Mouse (Mus musculus) midbrain, embryonic 14.5 days (tissue): ENCODE results near the gene Nkpd1. TPM values are rescaled to one million over a fixed set of nuclear protein-coding genes. Genes with fewer than 3 reads are reported as not detected.

Source experiments
- ATAC-seq: fragments of 200-750 bp; cut with Nextera tagmentation; 2 replicates; pipeline ENCODE4 v1.8.0; 2017; ENCODE audit warnings: moderate number of reproducible peaks, moderate library complexity; ENCODE audit not compliant: low FRiP score, low TSS enrichment
- DNase-seq: peaks from one replicate; pipeline ENCODE4 v3.0.0-alpha.2; 2015
- H3K27ac ChIP-seq: fragments of 300-500 bp; sonication (generic); replicated peaks from 2 replicates; pipeline ENCODE4 v1.5.1; 2014; ENCODE audit warnings: mild to moderate bottlenecking, low read depth, low read length, moderate library complexity
- H3K27me3 ChIP-seq: fragments of 300-500 bp; sonication (generic); 2 replicates; pipeline ENCODE4 v1.6.1; 2014; ENCODE audit warnings: low read length, control low read depth, mixed read lengths; ENCODE audit not compliant: control insufficient read depth, insufficient read depth
- H3K36me3 ChIP-seq: fragments of 300-500 bp; sonication (generic); 2 replicates; pipeline ENCODE4 v1.6.1; 2014; ENCODE audit warnings: low read length, control low read depth; ENCODE audit not compliant: control insufficient read depth, insufficient read depth
- H3K4me1 ChIP-seq: fragments of 300-500 bp; sonication (generic); 2 replicates; pipeline ENCODE4 v1.6.1; 2014; ENCODE audit warnings: mild to moderate bottlenecking, antibody characterized with exemption, low read length, control low read depth; ENCODE audit not compliant: control insufficient read depth, insufficient read depth
- H3K4me2 ChIP-seq: fragments of 300-500 bp; sonication (generic); 2 replicates; pipeline ENCODE4 v1.6.1; 2014; ENCODE audit warnings: mild to moderate bottlenecking, low read length, moderate library complexity
- H3K4me3 ChIP-seq: fragments of 300-500 bp; sonication (generic); replicated peaks from 2 replicates; pipeline ENCODE4 v1.5.1; 2014; ENCODE audit warnings: low read depth, low read length
- H3K9ac ChIP-seq: fragments of 300-500 bp; sonication (generic); replicated peaks from 2 replicates; pipeline ENCODE4 v1.6.1; 2014; ENCODE audit warnings: mild to moderate bottlenecking, low read length, moderate library complexity
- H3K9me3 ChIP-seq: fragments of 300-500 bp; sonication (generic); 2 replicates; pipeline ENCODE4 v1.6.1; 2016; ENCODE audit warnings: low read length, control low read depth, mixed read lengths; ENCODE audit not compliant: control insufficient read depth
- WGBS: fragments of 180-500 bp; shearing (Covaris S2); extraction: QIAGEN DNeasy Blood & Tissue Kit; methylation state at CpG from one replicate; pipeline ENCODE4 v1.1.7; 2014; 5-methylcytosine and 5-hydroxymethylcytosine counted together
- polyA plus RNA-seq: library from polyadenylated mRNA; unstranded; fragments of >200 nt; fragmentation: Nextera tagmentation; extraction: Ambion mirVana; gene quantifications from 2 replicates; pipeline ENCODE4 v1.2.1, GENCODE M21; 2014

Gene Nkpd1
- polyA plus RNA-seq, 1 experiment from 2014 or later = 0.74 TPM

DNA sequence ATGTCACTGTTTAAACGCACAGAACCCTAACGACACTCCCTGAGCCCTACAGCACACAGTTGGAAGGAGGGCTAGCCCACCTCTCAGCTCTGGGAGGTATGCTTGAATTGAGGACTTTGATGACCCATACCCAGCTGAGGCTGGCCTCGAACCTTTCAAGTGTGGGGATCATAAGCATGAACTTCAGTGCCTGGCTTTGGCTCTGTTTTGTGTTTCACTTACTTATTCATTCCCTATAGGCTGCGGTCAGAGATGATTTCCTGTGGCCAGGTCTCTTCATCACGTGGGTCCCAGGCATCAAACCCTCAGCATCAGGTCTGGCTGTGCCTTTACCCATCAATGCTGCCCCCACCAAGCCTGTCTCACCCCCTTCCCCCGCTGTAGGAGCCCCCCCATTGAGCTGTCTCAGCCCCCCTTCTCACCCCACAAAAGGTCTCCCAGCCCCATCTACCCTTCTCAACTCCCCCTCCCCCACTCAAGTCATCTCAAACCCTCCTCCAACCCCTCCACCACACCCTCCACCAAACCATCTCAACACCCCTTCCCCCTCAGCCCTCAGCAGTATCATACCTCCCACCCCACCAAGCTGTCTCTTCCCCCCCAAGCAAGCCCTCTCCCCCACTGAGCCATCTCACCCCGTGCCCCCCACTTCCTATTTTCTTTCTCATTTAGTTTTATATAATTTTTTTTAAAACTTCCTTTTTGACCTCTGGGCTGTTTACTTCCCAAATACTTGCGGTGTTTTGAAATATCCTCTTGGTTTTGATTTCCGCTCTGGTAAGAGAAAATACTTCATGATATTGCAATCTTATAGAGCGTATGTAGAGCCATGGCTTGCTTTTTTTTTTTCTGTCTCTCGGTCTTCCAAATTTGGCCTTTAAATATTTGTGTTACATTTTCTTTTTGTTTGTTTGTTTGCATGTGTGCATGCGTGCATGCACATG, 16.9 kb upstream of the Nkpd1 start:
- DNase-seq (no peak), ATAC-seq (no peak)
- no peak overlapping the region for H3K4me3 ChIP-seq
- no peaks in the 10 kb centered on the region for H3K27me3 ChIP-seq
- no peaks in the 10 kb centered on the region for H3K4me1 ChIP-seq
- no peak overlapping the region for H3K4me2 ChIP-seq
- H3K9me3 ChIP-seq = no peaks in the 10 kb centered on the region
- no peak overlapping the region for H3K9ac ChIP-seq
- WGBS = 78% methylated on average over 12 of the region's 12 CpGs
- H3K36me3 ChIP-seq = no peaks in the 10 kb centered on the region
- no peak overlapping the region for H3K27ac ChIP-seq

GRCm38 (mm10) chr7:19501658-19502057, 16.0 kb upstream of the Nkpd1 start:
- Histone ChIP-seq H3K4me3 (no peak overlapping the region), H3K4me2 (no peak overlapping the region), H3K27me3 (no peaks in the 10 kb centered on the region), H3K27ac (no peak overlapping the region), H3K9me3 (no peaks in the 10 kb centered on the region), H3K4me1 (peaks cover 3% of the 10 kb centered on the region; the same call in 1 of the 2 replicates), H3K36me3 (no peaks in the 10 kb centered on the region), H3K9ac (no peak overlapping the region)
- DNase-seq (no peak), ATAC-seq (no peak)
- 79% methylated on average over 4 of the region's 4 CpGs for WGBS

- Histone ChIP-seq H3K4me2 (no peak overlapping the region), H3K27ac (no peak overlapping the region), H3K4me1 (peaks cover 10% of the 10 kb centered on the region), H3K36me3 (no peaks in the 10 kb centered on the region), H3K9me3 (no peaks in the 10 kb centered on the region), H3K4me3 (no peak overlapping the region), H3K27me3 (no peaks in the 10 kb centered on the region), H3K9ac (no peak overlapping the region)
- DNase-seq = peak; percentile 74
- 41% methylated on average over 5 of the region's 5 CpGs for WGBS
- ATAC-seq = no peak
These were observed 14.1 kb upstream of the Nkpd1 start for GRCm38 (mm10) chr7:19503481-19504068.

- DNase-seq (peak; percentile 24), ATAC-seq (no peak)
- 22% methylated on average over 6 of the region's 6 CpGs for WGBS
- Histone ChIP-seq H3K9me3 (no peaks in the 10 kb centered on the region), H3K36me3 (no peaks in the 10 kb centered on the region), H3K9ac (no peak overlapping the region), H3K4me2 (peak overlapping the region; percentile 67), H3K27me3 (no peaks in the 10 kb centered on the region), H3K4me1 (peaks cover 18% of the 10 kb centered on the region), H3K27ac (no peak overlapping the region), H3K4me3 (peak overlapping the region; percentile 77)
These were observed 11.3 kb upstream of the Nkpd1 start for GRCm38 (mm10) chr7:19506326-19506725.

GRCm38 (mm10) chr7:19506969-19507611, 10.5 kb upstream of the Nkpd1 start:
- Histone ChIP-seq H3K4me3 (peak overlapping the region; percentile 77), H3K27ac (peak overlapping the region; percentile 85), H3K36me3 (no peaks in the 10 kb centered on the region), H3K9ac (peak overlapping the region; percentile 81), H3K4me2 (peak overlapping the region; percentile 67), H3K4me1 (peaks cover 18% of the 10 kb centered on the region), H3K9me3 (no peaks in the 10 kb centered on the region), H3K27me3 (no peaks in the 10 kb centered on the region)
- WGBS = under 1% methylated on average over 67 of the region's 71 CpGs
- DNase-seq (peak; percentile 91), ATAC-seq (peak; percentile 24; the same call in 1 of the 2 replicates)

DNA sequence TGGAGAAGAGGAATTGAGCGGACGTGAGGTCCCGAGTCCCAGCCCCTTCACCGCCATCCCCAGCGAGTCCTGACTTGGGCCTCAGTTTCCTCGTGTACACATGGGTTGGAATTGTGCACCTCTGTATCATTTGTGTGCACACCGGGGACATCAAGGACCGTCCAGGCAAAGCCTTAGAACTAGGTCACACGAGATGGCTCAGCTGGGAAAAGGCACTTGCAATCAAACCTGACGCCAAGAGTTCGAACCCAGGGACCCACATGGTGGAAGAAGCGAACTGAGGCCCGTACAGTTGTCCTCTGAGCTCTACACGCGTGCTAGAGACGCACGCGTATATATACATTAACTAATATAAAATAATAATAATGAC, 10.0 kb upstream of the Nkpd1 start:
- no peaks in the 10 kb centered on the region for H3K36me3 ChIP-seq

GRCm38 (mm10) chr7:19508150-19508923, 9.3 kb upstream of the Nkpd1 start, which contains the start of the genes Bloc1s3 and Trappc6a:
TSS of gene Bloc1s3 (minus strand) at chr7:19508367.
TSS of gene Trappc6a (plus strand) at chr7:19508395.
- peak; percentile 94 for ATAC-seq
- Histone ChIP-seq H3K9ac (peak within 1 kb of the TSS; percentile 81), H3K4me3 (peak within 1 kb of the TSS; percentile 77), H3K27me3 (no peaks in the 10 kb centered on the region), H3K4me2 (peak within 1 kb of the TSS; percentile 67), H3K36me3 (no peaks in the 10 kb centered on the region), H3K9me3 (no peaks in the 10 kb centered on the region), H3K4me1 (peaks cover 18% of the 10 kb centered on the region), H3K27ac (peak within 1 kb of the TSS; percentile 85)
- peak; percentile 96 for DNase-seq
- 0% methylated on average over 56 of the region's 56 CpGs for WGBS

More for the DNA sequence above, 10.0 kb upstream of the Nkpd1 start:
- Histone ChIP-seq H3K4me1 (peaks cover 18% of the 10 kb centered on the region), H3K9me3 (no peaks in the 10 kb centered on the region), H3K27ac (peak overlapping the region; percentile 85), H3K9ac (peak overlapping the region; percentile 81; the same call in 1 of the 2 replicates), H3K27me3 (no peaks in the 10 kb centered on the region), H3K4me3 (peak overlapping the region; percentile 77), H3K4me2 (peak overlapping the region; percentile 67)
- ATAC-seq = no peak
- DNase-seq = peak; percentile 40
- WGBS = 3% methylated on average over 18 of the region's 18 CpGs
